Mouse (Mus musculus): ENCODE measurements around the gene Cpn1. TPM values are rescaled to one million over a fixed set of nuclear protein-coding genes. Genes with fewer than 3 reads are reported as not detected.

The Cpn1 gene
- 0.15 and 0.23 TPM in 2 replicates for polyA plus RNA-seq (2012; rRNA removed)

GRCm38 (mm10) chr19:43986069-43986794, at the start of gene Cpn1:
Gene Cpn1, minus strand, starts transcription at chr19:43986556.
- no peak for TF ChIP-seq POLR2A (IDR thresholded peaks at IDR 0.05; ENCODE audit: borderline replicate concordance, extremely low read depth, insufficient read depth, insufficient read length, poor library complexity, severe bottlenecking)
- no peak for TF ChIP-seq CTCF (IDR thresholded peaks at IDR 0.05; ENCODE audit: borderline replicate concordance, extremely low read depth, insufficient read depth, insufficient read length)
- DNase-seq (ENCODE audit: low read depth), result no peak

- DNase-seq (ENCODE audit: low read depth), result no peak
Observed at GRCm38 (mm10) chr19:44033396-44033795, 47.0 kb upstream of the Cpn1 start.

DNA sequence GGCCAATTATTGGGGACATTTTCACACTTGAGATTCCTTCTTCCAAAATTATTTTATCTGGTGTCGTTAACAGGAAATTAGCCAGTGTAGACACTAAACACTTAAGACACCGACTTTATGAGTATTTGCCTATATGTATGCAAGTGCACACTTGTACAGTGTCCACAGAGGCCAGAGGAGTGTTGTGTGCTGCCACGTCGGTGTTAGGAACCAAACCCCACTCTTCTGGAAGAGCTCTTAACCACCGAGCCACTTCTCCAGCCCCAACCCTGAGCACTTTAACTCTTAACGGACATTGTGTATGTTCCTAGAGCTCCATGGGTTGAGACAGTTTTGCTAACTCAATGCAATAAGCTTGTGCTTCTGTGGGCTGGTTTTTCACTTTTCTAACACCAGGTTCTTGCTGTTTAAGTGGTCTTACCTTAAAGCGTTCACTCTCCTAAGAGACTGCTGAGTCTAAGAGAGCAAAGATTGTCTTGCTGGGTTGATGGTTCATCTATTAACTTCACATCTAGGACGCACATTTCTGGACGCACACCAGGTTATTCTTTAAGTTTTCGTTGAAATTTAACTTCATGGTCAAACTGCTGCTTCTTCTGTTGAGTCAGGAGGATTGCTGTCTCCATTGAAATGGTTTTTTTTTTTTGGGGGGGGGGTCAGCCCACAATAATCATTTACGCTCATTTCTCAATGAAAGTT, 45.8 kb upstream of the Cpn1 start:
- TF ChIP-seq POLR2A (IDR thresholded peaks at IDR 0.05; ENCODE audit: borderline replicate concordance, extremely low read depth, insufficient read depth, insufficient read length, poor library complexity, severe bottlenecking), result no peak
- no peak for TF ChIP-seq CTCF (IDR thresholded peaks at IDR 0.05; ENCODE audit: borderline replicate concordance, extremely low read depth, insufficient read depth, insufficient read length)
- no peak for DNase-seq (ENCODE audit: low read depth)

More at GRCm38 (mm10) chr19:44033396-44033795, 47.0 kb upstream of the Cpn1 start:
- TF ChIP-seq POLR2A (IDR thresholded peaks at IDR 0.05; ENCODE audit: borderline replicate concordance, extremely low read depth, insufficient read depth, insufficient read length, poor library complexity, severe bottlenecking) (no peak), CTCF (IDR thresholded peaks at IDR 0.05; ENCODE audit: borderline replicate concordance, extremely low read depth, insufficient read depth, insufficient read length) (no peak)

GRCm38 (mm10) chr19:44030024-44030423, 43.7 kb upstream of the Cpn1 start:
- DNase-seq (ENCODE audit: low read depth), result no peak
- TF ChIP-seq CTCF (IDR thresholded peaks at IDR 0.05; ENCODE audit: borderline replicate concordance, extremely low read depth, insufficient read depth, insufficient read length), result no peak
- no peak for TF ChIP-seq POLR2A (IDR thresholded peaks at IDR 0.05; ENCODE audit: borderline replicate concordance, extremely low read depth, insufficient read depth, insufficient read length, poor library complexity, severe bottlenecking)

- no peak for DNase-seq (ENCODE audit: low read depth)
- TF ChIP-seq CTCF (IDR thresholded peaks at IDR 0.05; ENCODE audit: borderline replicate concordance, extremely low read depth, insufficient read depth, insufficient read length) (no peak), POLR2A (IDR thresholded peaks at IDR 0.05; ENCODE audit: borderline replicate concordance, extremely low read depth, insufficient read depth, insufficient read length, poor library complexity, severe bottlenecking) (no peak)
Observed at GRCm38 (mm10) chr19:44028972-44029371, 42.6 kb upstream of the Cpn1 start, which contains the start of gene Cyp2c23. Gene Cyp2c23, minus strand, starts transcription at chr19:44029208.

- no peak for DNase-seq (ENCODE audit: low read depth)
- no peak for TF ChIP-seq CTCF (IDR thresholded peaks at IDR 0.05; ENCODE audit: borderline replicate concordance, extremely low read depth, insufficient read depth, insufficient read length)
- no peak for TF ChIP-seq POLR2A (IDR thresholded peaks at IDR 0.05; ENCODE audit: borderline replicate concordance, extremely low read depth, insufficient read depth, insufficient read length, poor library complexity, severe bottlenecking)
Observed at GRCm38 (mm10) chr19:44026956-44027530, 40.7 kb upstream of the Cpn1 start.

GRCm38 (mm10) chr19:44024921-44025585, 38.7 kb upstream of the Cpn1 start:
- TF ChIP-seq CTCF (IDR thresholded peaks at IDR 0.05; ENCODE audit: borderline replicate concordance, extremely low read depth, insufficient read depth, insufficient read length) (no peak), POLR2A (IDR thresholded peaks at IDR 0.05; ENCODE audit: borderline replicate concordance, extremely low read depth, insufficient read depth, insufficient read length, poor library complexity, severe bottlenecking) (no peak)
- no peak for DNase-seq (ENCODE audit: low read depth)

- peak; percentile 7 for DNase-seq (ENCODE audit: low read depth)
- TF ChIP-seq CTCF (IDR thresholded peaks at IDR 0.05; ENCODE audit: borderline replicate concordance, extremely low read depth, insufficient read depth, insufficient read length), result peak; percentile 14; the same call in 1 of the 2 replicates
- TF ChIP-seq POLR2A (IDR thresholded peaks at IDR 0.05; ENCODE audit: borderline replicate concordance, extremely low read depth, insufficient read depth, insufficient read length, poor library complexity, severe bottlenecking), result no peak
Observed at GRCm38 (mm10) chr19:44023066-44023465, 36.7 kb upstream of the Cpn1 start.

DNA sequence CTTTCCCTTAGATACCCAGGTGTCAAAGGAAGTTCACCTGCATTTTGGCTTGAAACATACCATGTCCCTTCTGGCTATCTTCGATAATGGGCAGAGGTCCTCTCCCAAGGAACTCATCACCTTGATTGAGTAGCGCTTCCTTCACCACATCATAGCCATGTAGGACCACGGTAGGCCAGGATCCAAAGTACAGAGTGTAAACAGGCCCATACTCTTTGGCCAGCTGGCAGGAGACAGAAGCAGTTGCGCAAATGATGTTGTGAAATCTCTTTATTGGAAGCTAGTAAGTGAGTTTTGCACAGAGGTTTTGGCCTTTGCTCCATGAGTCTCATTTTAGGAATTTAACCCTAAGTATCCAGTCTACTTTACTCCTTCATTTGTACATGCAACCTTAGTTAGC, 35.1 kb upstream of the Cpn1 start:
- TF ChIP-seq CTCF (IDR thresholded peaks at IDR 0.05; ENCODE audit: borderline replicate concordance, extremely low read depth, insufficient read depth, insufficient read length) (no peak), POLR2A (IDR thresholded peaks at IDR 0.05; ENCODE audit: borderline replicate concordance, extremely low read depth, insufficient read depth, insufficient read length, poor library complexity, severe bottlenecking) (no peak)
- no peak for DNase-seq (ENCODE audit: low read depth)

DNA sequence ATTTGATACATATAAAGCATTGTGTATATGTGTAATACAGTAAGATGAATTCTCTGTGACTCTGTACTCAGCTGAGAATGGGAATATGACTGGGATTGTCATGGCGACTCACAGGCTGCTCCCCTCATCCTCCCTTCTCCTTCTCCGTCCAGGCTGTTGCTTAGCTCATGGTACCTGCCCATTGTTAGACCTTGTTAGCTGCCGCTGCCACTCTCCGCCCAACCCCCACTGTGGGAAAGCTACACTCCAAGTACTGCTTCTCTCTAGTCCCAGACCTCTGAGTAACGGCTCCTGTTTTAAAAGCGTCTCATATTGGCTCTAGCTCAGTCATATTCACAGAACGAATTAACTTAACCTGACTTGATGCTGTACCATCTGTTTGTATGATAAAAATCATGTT, 33.4 kb upstream of the Cpn1 start:
- TF ChIP-seq CTCF (IDR thresholded peaks at IDR 0.05; ENCODE audit: borderline replicate concordance, extremely low read depth, insufficient read depth, insufficient read length) (no peak), POLR2A (IDR thresholded peaks at IDR 0.05; ENCODE audit: borderline replicate concordance, extremely low read depth, insufficient read depth, insufficient read length, poor library complexity, severe bottlenecking) (no peak)
- DNase-seq (ENCODE audit: low read depth), result no peak

DNA sequence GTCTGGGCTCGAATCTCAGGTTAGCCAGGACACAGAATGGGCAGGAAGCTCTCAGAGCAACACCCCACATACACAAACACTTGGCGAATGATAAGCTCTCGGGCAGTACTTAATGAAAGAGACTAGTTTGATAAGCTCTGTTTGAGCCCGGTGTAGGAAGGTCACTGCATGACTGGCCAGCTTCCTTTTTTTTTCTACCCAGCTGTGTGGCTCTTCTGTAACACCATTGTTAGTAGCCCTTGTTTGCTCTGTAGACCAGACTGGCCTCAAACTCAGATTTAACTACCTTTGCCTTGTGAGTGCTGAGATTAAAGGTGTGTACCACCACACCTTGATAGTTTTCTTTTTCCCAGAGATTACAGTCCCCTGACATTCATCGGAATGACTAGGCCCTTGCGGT, 27.5 kb upstream of the Cpn1 start:
- DNase-seq (ENCODE audit: low read depth), result no peak
- no peak for TF ChIP-seq CTCF (IDR thresholded peaks at IDR 0.05; ENCODE audit: borderline replicate concordance, extremely low read depth, insufficient read depth, insufficient read length)
- TF ChIP-seq POLR2A (IDR thresholded peaks at IDR 0.05; ENCODE audit: borderline replicate concordance, extremely low read depth, insufficient read depth, insufficient read length, poor library complexity, severe bottlenecking), result no peak
